Mouse (Mus musculus) left cerebral cortex, postnatal 14 days (tissue): ENCODE measurements around the gene Ccdc7a. TPM values are rescaled to one million over a fixed set of nuclear protein-coding genes. Genes with fewer than 3 reads are reported as not detected.
A peak's percentile ranks its signal among the peaks of the same experiment; 100 is the strongest.
"Not testable (repeated sequence)": the region's sequence is repeated elsewhere in the genome, so short reads cannot be mapped to it uniquely, and the experiment has no call there.

Source experiments
- DNase-seq, 2 experiments: peaks; one replicate each; pipeline ENCODE4 v3.0.0; 2021 to 2022; ENCODE audit warnings: low spot score in 2 of 2, mixed read lengths in 1 of 2
- intact Hi-C: fragments of 180-260 bp; cut with DNase I; formaldehyde crosslinking; loops from one replicate; pipeline ENCODE4 v1.15.1; 2025
- long read RNA-seq, 2 experiments: library from polyadenylated mRNA; stranded (forward); transcript quantifications; one replicate each; pipeline ENCODE4 v2.0.0; 2021
- total RNA-seq, 2 experiments: library from RNA; stranded (reverse); gene quantifications; 2 replicates each; pipeline ENCODE4 v1.2.3; 2021

Ccdc7a gene
- total RNA-seq, result not detected
- long read RNA-seq, experiment 1, result 0 reads
- long read RNA-seq, experiment 2, result 0 reads

GRCm38 (mm10) chr8:129065417-129065816 lies at the start of gene Ccdc7a:
Gene Ccdc7a (minus strand): TSS chr8:129065517.
- intact Hi-C loops, DNase-seq: not testable (repeated sequence)

DNA sequence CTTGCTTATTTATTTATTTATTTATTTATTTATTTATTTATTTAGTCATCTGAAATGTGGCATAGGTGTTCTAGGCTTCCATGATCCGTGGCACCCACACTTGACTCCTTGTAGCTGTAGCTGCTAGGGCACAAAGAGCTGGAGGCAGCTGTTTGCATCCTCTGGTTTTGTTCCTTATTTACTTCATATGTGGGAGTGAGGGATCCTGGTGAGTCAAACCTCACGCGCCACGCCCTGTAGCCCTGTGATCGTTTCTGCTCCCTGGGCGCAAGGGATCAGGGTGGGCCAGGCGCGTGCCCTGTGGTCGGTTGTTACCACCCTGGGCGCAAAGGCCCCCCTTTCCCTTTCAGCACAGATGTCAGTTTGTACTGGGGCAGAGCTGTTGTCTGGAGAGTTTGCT lies 1.5 kb upstream of the Ccdc7a start, which contains the start of gene Ccdc7b:
Gene Ccdc7b (plus strand): TSS at position 301 of the 400 bp plus-strand sequence.
- DNase-seq, intact Hi-C loops: not testable (repeated sequence)

GRCm38 (mm10) chr8:128991389-128991788 lies 73.9 kb downstream of the Ccdc7a start:
- intact Hi-C loops, result no loop called here
- no peak for DNase-seq

DNA sequence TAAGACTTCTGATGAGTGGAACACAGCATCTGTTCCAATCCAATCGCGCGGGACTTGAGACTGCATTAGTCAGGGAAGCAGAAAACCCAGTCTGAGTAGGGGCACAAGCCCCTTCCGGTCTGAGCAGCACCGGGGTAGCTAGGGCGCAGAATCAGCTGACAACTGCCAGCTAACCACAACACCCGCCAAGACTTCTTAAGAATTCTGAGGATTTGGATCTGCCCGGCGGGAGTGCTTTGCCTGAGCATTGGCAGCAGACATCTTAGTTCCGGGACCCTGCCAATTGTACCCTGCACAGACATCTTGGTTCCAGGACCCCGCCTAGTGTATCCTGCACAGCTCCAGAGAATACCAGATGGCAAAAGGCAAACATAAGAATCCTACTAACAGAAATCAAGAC lies 116.4 kb downstream of the Ccdc7a start:
- intact Hi-C loops, result not testable (repeated sequence)

GRCm38 (mm10) chr8:128941022-128941641 lies 124.2 kb downstream of the Ccdc7a start:
- peak; percentile 37 to 77 for DNase-seq
- intact Hi-C loops, result not testable (repeated sequence)

More for the DNA sequence above, 116.4 kb downstream of the Ccdc7a start:
- not testable (repeated sequence) for DNase-seq

DNA sequence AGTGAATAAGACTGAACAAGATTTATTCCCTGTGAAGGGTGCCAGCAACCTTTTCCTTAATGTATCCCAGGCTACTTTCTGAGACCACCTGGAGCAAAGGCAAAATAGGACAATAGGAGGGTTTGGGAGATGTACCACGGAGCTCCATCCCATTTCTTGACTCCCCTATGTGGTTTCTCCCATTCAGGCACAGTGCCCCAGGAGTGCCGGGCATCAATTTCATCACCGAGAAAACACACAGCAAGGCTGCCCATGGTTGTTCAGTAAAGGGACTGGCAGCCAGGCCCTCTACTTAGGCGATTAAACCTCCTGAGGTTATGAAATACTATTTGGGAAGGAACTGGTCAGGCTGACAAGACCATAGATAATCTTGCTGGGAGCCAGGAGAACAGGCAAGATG lies 131.9 kb downstream of the Ccdc7a start:
- no peak for DNase-seq
- intact Hi-C loops, result no loop called here

GRCm38 (mm10) chr8:128882719-128883118 lies 182.6 kb downstream of the Ccdc7a start:
- DNase-seq, result peak in 1 of 2 experiments; percentile 8
- intact Hi-C loops, result no loop called here

DNA sequence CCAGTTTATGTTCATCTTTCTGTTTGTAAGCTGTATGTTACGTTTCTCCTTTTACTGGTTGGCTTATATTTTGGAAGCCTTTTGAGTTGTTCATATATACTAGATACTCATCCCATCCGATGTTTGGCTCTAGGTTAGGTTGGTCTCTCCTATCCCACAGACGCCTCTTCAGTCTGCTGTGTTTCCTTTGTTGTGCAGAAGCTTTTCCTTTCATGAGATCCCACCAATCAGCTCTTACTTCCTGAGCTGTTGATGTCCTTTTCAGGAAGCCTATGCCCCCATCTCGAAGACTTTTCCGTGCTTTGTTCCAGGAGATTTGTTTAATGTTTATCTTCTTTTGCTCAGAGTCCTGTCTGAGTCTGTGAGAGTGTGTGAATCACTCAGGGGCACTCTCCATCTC lies 221.6 kb downstream of the Ccdc7a start:
- intact Hi-C loops, result no loop called here
- no peak for DNase-seq

DNA sequence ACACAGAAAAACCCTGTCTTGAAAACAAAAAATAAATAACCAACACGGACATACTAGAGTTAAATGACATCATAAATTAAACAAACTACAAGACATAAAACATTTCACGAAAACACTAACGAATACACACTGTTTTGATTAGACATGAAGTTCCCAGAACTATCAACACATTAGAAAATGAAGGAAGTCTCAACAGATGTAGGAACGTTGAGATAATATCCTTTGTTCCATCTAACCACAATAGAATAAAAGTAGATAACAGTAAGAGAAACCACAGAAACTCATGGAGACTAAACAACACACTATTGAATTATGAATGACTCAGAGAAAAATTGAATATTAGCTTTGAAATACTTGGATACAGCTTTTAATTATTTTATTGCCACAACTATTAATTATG lies 252.8 kb downstream of the Ccdc7a start:
- intact Hi-C loops, result no loop called here
- no peak for DNase-seq

- no peak for DNase-seq
- intact Hi-C loops, result no loop called here
Measured at GRCm38 (mm10) chr8:128798594-128798993, 266.7 kb downstream of the Ccdc7a start, which contains the start of gene Gm3952. Gene Gm3952 (minus strand): TSS chr8:128798694.

GRCm38 (mm10) chr8:128735692-128736091 lies 329.6 kb downstream of the Ccdc7a start:
- intact Hi-C loops, result no loop called here
- no peak for DNase-seq

DNA sequence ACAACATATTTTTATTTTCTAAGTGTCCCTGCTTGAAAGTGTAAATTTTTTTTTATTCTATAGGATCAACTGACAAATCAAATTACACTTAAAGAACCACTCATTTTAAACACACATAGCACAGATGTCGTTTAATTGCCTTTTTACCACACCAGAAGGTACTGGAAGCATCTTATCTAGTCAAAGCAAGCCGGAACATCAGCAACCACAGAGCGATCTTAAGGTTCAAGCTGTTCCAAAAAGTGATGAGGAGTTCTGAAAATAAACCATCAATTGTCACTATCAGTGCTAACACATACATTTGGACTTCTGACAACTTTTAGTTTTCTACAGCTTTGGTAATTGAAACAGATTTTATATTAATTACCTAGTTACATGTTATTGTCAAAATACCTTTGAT lies 331.2 kb downstream of the Ccdc7a start:
- intact Hi-C loops, result no loop called here
- no peak for DNase-seq

DNA sequence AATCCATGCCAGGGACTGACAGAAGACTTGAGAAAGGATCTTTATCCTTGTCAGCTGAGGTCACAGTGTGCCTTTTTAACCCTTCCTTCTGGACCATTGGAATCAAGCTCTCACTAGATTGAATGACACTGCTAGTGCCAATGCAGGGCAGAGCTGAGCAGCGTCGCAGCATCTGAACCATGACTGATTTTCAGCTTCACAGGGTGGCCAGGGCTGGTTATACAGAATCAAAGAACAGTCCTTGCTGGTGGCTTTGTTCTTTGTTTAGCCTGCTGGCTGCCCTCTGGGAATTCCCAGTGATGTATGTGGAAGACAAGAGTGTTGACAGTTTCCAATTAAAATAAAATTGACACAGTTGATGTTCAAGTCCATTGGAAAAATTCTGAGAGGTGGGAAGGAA lies 333.1 kb downstream of the Ccdc7a start:
- DNase-seq, result no peak
- intact Hi-C loops, result no loop called here

DNA sequence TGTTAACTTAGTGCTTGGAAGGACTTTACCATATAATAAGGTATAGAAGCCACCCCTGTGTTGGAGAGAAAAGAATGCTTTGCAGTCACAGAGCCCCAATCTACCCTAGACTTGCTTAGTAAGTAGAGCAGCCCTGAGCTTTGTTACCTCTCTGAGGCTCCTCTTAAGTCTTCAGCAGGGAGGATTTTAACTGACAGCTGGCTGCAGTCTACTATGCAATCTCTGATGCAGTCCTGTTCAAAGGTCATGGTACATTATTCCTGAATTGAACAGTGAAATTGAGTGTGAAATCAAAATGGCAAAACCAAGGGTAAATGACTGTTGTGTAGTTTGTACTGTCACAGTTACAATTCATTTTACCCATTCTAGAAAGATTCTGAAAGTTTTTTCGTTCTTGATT lies 338.1 kb downstream of the Ccdc7a start:
- intact Hi-C loops, result loop anchor here (10.0 kb wide), 1 partner anchor 212 kb away; no protein-coding TSS in a partner anchor
- no peak for DNase-seq

- intact Hi-C loops, result loop anchor here (2.0 to 10.0 kb wide), 2 partner anchors 72 to 210 kb away; no protein-coding TSS in a partner anchor
- DNase-seq, result peak; percentile 38 to 47
Measured at GRCm38 (mm10) chr8:128724819-128725218, 340.5 kb downstream of the Ccdc7a start.

DNA sequence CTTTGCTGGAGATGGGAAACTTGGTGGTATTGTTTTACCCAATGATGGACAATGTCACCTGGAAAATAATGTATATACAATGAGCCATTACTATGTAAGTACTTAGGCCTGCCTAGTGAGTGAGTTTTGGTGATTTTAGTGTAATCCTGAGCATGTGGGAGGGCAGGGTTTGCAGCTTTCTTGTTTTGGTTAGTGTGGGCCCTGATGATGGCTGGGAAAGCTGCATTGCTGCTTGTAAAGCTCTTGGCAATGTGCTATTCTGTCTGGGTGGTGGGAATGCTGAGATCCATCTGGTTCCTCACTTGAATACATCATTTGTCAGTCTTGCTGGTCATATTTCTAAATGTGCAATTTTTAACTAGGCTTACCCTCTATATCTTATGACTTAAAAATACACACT lies 349.1 kb downstream of the Ccdc7a start:
- intact Hi-C loops, result no loop called here
- peak in 1 of 2 experiments; percentile 26 for DNase-seq

GRCm38 (mm10) chr8:128709261-128709660 lies 356.1 kb downstream of the Ccdc7a start:
- intact Hi-C loops, result loop anchor here (2.0 kb wide), 1 partner anchor 56 kb away; no protein-coding TSS in a partner anchor
- DNase-seq, result peak; percentile 81 to 89

DNA sequence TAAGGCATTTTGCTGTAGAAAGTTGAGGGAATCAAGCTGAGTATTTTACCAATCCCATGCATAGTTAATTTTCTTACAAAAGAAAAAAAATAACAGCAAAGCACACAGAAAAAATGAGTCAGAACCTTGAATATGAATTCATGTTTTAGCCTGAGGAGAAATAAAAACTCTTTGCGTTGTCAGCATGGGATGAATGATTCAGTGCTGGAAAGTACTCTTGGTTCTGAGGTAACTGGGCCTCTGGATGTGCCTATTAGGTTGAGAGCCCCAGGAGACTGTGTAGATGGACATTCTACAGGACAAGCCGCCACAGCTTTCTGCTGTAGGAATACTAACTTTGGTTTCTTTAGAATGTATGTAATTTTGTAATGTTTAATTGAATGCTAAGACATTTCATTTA lies 360.5 kb downstream of the Ccdc7a start:
- intact Hi-C loops, result no loop called here
- no peak for DNase-seq

GRCm38 (mm10) chr8:128704376-128704775 lies 360.9 kb downstream of the Ccdc7a start:
- no peak for DNase-seq
- intact Hi-C loops, result no loop called here

DNA sequence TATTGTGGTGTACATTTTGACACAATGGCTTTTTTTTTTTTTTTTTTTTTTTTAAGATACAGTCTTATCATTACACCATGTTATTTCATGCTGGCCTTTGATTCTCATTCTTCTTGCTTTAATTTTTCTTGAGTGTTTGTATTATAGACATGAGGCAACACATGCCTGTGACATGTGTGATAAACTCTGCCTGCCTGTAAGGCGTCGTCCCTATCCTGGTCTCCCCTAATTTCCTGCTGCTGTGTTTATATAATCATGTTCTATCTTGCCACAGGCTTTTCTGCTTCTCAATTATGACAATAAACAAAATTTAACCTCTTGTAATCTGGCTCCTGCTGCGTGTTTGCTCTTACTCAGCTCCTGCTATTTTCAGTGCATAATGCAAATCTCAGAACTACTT lies 367.4 kb downstream of the Ccdc7a start:
- DNase-seq, result no peak
- intact Hi-C loops, result no loop called here

DNA sequence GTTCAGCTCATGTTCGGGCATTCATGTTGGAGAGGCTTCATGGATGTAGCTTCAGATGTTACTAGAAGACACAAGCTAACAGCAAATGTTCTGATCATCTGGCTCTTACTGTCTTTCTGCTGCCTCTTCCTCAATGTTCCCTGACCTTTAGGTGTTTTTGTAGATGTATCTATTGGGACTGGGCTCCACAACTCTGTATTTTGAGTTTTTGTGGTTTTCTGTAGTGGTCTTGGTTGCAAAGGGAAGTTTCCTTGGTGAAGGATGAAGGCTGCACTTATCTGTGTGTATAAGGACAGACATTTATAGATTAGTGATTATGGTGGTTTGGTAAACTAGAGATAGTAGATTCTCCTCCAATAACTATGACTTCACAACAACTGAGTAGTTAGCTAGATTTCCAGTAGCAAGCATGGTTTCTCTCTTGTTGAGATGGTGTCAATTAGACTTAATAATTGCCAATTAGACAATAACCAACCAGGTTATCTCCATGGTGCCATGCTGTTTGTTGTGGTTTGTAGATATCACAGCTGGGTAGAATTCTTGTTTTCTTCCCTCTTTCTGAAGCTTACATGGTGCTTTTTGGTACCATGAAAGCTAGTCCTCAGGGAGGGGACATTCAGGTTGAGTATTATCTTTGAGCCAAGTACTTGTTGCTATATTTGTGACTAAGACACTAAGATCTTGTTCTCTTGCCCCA lies 368.5 kb downstream of the Ccdc7a start:
- DNase-seq, result no peak
- intact Hi-C loops, result no loop called here
